Mouse (Mus musculus) CD4-positive, CD25-positive, alpha-beta regulatory T cell, adult 2 months (primary cell): ENCODE results near the gene Ccdc24.

Experiments used
- DNase-seq: peaks from one replicate; pipeline ENCODE4 v3.0.0-alpha.2; 2012; ENCODE audit warnings: low read depth, low spot score

The Ccdc24 gene

DNA sequence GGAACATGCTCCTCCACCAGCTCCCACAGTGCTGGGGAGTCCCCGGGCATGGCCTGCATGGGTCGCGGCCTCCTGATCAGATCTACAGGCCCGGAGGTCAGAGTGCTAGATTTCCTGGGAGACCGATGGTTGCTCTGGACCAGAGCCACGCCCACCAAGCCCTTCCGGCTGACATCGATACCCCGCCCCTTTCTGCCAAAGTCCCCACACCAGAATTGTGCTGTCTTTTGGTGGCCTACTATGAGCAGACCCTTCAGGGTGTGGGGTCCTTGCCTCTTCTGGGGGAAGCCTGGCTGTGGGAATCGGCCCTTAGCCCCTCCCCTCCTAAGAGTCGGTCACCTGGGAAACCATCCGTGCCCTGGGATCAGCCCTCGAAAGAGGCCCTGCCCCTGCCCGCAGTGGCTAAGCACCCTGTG, at the start of gene Ccdc24:
Gene Ccdc24 (minus strand): TSS at position 87 of the 416 bp plus-strand sequence.
- no peak for DNase-seq

DNA sequence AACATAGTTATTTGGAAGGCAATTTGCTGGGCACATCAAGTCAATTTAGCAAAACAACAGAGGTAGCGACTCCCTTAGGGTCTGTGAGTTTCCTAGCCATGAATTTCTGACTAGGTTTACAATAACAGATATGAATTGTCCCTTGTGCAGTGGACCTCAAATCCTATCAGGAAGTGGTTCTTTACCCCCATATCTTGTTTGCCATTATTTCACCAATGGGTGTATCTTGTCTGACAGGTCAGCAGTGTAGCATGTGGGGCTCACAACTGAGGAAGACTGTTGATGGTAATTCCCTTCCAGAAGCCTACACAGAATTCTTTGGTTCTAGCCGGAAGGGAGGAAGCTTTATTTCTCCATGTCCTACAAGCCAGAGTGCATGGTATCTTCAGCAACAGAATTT, 49.0 kb upstream of the Ccdc24 start:
- DNase-seq = no peak

DNA sequence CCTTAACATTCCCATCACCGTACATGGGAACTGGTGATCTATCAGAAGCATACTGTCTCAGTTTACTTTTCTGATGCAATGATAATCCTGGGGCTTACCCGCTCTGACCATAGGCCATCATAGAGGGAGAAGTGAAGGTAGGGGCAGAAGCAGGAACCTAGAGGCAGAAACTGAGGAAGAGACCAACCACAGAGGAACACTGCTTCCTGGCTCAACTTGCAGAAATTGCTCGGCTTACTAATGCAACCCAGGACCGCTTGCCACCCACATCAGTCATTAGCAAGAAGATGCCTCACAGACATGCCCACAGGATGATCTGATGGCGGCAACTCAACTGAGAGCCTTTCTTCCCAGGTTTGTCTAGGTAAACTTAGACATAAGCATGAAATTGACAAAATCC, 46.4 kb upstream of the Ccdc24 start:
- no peak for DNase-seq

DNA sequence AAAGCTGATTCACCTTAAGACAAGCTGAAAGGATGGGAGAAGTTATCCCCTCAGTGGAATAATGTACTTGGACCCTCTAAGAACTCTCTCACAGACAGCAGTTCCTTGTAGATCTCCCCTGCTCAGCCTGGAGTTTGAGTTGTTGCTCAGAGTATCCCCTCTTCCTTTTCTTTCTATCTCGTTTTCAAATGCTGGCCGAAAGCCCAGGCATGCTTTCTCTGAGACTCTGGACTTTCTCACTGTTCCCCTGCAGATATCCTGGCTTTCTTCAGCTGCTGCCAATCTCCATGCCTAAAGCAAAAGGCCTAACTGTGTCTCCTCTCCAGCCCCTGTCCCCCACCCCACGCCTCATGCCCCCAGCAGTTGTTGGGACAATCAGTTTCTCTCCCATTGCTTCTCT, 45.9 kb upstream of the Ccdc24 start:
- no peak for DNase-seq

DNA sequence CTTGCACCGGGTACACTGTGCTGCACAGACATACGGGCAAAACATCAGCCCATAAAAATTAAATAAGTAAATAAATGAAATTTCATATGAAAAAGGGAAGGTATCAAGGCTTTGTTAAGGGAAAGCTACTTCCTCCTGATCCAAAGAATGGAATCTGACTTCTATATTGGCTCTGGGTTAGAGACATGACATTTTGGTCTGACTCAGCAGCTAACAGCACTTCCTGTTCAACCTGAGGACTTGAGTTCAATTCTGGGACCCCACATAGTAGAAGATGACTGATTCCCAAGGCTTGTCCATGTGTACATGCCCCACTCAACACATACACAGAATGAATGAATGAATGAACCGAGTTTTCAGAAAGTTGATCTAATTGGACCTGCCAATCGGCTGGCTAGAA, 45.5 kb upstream of the Ccdc24 start:
- no peak for DNase-seq

DNA sequence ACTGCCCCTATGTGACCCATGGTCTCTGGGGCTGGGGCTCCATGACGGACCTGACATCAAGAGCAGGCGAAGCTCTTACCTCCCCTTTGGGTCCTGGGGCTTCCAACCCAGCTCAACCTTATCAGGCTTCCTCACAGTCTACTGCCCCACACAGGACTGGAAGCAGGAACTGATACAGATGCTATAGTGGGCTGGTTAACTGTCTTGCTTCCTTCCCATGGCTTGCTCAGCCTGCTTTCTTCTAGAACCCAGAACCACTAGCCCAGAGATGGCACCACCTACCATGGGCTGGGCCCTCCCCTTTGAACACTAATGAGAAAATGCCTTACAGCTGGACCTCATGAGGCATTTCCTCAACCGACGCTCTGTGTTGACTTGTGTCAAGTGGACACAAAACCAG, 45.0 kb upstream of the Ccdc24 start:
- DNase-seq = no peak

DNA sequence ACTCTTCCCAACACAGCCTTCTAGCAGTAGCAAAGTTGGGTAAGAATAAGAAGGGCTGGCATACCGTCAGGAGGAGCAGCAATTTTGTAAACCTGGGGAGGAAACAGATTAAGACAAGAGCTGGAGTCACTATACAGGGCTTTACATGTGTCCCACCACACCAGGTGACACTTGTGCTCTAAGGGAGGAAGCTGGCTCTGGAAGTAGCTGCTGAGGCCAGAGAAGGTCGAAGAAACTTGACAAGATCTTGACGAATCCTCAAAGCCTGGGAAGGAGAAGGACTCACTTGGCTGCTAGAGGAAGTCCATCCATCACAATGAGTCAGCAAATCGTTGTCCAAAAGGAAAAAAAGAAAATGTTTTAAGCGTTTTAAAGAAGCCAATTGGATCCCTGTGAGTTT, 44.0 kb upstream of the Ccdc24 start:
- DNase-seq = no peak

DNA sequence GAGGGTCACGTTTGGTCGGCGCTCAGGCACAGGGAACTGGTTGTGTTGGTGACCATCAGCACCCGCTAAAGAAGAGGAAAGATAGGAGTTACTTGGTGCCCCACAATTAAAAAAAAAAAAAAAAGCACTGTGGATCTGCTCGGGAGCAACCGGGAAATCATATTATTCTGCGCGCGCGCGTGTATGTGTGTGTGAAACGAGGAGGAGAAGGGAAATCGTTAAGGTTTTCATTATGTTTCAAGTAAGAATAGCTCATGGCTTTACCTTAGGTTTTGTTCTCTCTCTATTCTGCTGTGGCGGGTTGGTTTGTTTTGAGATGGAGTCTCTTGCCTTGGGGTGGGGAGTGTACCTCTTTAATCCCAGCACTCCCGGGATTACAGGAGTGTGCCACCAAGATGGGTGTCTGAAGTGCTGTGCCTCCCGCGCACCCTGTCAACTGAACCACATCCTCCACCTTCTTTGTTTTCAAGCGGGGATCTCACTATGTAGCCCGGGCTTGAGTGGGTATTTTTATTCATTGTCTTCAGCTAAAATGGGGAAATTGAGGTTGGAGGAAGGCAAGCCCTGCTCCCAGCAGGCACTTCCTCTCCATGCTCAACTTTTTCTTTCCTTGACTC, 43.2 kb upstream of the Ccdc24 start:
- DNase-seq = peak; percentile 27

DNA sequence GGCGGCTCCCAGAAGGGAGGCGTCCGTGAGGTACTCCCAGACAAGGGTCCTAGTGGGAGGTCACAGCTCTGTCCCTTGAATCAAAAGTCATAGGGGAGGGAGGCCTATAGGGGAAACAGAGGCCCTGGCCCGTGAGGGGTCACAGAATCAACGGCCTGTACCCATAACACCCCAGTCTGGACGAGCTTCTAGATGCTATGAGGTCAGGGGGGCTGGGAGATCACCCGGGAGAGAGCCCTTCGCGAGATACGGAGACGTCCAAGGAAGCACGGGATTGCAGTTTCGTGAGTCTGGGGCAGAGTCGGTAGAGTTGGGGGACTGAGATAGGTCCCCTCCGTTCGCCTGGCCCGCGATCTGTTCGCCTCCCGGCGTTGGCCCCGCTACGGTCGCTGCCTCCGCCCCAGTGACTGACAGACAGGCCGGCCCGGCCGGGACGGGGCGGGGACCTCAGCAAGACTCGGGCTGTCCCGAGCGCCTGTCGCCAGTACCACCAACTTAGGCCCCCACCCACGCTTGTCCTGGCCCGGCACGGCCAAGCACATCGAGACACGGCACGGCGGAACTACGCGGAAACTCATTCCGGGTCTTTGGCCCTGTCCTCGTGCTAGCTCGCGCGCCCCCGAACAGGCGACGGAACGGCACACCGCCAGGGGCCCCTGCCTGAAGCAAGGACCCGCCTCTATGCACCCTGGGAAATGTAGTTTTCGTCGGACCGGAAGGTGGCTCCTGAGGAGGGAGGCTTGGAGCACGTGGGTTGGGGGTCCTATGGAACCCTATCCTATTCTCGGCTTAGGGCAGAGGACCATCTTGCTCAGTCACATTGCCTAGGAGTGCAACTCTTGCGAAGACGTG, 42.5 kb upstream of the Ccdc24 start, which contains the start of gene Ipo13:
Gene Ipo13 (minus strand): TSS at position 409 of the 852 bp plus-strand sequence.
- peak; percentile 94 for DNase-seq

DNA sequence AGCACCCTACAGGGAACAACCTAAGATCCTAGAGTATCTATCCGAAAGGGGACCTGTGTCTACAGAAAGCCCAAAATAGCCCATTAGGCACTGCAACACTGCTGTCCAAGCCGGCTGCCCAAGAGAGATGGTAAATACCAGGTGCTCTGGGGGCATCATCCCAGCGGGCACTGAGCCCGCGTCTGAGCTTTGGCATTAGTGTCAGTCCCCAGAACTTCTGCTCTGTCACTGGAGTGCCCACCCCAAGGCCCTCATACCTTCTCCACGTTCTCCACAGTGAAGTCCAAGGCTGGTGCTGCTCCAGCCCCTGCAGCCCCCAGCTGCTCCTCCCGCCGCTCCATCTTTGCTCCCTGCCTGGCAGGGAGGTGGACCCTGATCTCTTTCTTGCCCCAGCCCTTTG, 41.7 kb upstream of the Ccdc24 start:
- DNase-seq = no peak

DNA sequence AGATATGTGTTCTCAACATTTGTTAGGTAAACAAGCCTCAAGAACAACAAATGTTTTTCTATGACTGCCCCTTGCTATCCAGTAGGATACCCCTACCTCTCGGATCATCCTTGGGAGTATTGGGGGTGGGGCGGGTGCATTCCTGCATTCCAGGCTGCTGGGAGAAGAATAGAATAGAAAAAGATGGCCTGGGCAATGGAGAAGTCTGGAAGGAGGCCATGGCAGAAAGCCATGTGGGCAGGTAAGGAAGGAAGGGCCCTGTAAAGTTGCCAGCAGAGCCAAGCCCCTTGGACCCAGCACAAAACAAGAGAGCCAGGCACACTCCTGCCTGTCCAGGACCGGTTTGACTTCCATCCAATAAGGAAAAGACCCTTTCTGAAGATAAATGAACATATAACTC, 41.1 kb upstream of the Ccdc24 start:
- no peak for DNase-seq

DNA sequence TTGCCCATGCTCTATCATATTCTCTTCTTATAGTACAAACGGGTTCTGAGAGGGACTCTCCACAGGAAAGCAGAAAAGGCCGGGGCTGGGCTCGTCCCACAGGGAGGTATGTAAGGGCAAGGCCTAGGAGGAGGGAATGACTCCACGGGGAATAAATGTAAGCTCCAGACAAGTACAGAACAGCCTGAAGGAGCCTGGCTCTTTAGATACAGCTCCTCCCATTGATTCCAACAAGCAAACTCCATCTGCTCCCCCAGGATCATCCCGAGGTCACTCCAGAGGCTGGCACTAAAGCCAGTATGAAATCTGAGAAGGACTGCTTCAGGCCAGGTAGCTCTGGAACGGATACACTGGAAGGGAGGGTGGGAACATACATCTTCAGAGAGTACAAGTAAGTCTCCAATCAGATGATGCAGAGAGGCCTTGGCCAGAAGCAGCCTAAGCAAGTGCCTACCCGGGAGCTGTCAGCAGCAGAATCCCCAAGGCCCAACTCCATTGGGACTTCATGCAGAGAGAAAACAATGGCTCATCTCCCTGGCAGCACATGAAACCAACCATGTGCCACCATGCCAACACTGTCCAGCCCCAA, 40.4 kb upstream of the Ccdc24 start:
- DNase-seq = no peak

DNA sequence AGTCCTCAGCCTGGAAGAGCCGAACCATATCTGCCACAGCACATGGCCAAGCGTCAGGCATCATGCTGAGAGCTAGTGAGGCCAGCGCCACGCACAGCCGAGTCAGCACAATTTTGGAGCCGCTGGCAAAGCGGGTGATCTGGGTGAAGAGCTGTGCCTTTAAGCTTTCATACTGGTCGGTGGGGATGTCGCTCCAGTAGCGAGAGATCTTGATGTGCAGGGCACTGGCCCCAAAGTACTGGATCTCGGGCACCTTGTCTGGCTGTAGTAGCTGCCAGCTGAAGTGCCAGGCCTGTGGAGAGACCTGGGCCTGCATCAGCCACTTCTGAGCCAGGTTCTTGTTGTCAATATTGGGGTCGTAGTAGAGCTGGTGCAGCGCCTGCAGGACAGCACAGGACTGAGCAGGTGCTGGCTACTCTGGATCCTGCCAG, 39.8 kb upstream of the Ccdc24 start:
- no peak for DNase-seq

DNA sequence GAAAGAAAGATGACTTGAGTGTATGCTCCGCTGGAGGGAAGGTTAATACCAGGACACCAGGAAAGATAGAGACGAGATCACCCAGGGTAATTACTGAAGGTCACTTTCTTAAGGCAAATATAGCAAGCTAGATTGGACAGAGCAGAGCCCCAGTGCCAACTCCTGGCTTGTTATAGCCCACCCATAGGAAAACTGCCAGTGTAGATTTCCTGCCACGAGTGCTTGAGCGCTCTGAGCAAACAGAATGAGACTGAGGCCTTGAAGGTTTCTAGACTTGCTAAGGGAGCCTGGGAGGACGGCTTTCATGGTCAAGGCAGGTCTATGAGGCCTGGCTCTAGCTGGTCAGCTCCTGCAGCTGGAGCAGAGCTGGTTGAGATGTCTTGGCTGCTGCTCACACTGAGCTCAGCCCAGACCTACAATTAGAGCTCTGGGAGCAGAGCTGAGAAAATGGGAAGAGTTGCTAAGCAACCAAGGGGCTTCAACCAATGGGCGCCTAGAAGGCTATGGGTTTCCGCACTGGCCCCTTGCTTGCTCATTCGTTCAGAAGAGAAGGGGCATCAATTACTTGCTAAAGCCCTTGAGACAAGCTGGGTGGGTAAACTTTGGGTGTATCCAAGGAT, 36.6 kb upstream of the Ccdc24 start:
- DNase-seq = no peak

DNA sequence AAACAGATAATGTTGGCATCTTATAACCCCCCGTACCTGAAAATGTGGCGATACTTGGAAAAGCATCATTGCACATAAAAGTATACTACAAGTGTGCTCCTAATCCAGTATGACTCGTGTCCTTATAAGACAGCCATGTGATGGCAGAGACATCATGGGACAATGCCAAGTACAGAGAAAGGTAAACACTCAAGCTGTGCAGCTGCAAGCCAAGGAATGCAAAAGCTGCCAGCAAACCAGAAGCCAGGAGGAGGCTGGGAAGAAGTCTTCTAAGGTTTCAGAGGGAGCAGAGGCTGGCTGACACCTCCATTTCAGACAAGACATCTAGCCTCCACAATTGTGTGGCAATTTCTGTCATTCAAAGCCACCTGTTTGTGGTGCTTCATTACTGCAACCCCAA, 33.8 kb upstream of the Ccdc24 start:
- DNase-seq = no peak

DNA sequence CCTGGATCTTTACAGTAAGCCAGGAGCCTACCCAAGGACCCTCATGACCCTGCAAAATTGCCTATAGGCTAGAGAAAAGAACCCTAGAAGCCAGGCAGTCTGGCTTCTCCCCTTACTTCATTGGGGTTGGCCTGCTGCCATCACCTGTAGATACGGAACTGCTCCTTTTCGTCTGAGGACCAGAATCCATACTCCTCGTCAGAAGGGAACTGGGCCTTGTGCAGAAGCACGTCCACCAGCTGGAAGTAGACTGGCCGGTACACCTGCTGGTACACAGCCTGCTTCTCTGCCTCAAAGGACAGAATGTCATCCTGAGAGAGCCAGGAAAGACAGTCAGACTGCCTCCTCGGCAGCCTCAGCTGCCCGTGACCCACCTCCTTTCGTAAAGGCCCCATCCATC, 32.4 kb upstream of the Ccdc24 start:
- DNase-seq = no peak

DNA sequence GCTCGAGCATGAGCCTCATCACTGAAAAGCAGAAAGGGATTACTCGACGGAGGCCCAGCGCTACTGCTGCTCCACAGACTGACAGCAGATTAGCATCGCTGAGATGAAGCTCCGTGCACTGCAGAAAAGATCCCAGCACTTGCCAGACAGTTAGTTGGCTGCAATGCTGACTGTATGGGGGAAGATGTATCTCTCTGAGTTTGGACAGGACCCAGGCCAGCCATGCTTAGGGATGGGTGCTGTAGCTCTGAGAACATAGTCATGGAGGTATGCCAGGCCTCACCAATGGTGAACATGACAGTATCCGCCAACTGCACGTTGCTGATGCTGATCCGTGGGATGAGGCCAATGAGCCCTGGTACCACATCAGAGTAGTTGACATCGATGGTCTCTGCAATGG, 31.7 kb upstream of the Ccdc24 start:
- DNase-seq = no peak

DNA sequence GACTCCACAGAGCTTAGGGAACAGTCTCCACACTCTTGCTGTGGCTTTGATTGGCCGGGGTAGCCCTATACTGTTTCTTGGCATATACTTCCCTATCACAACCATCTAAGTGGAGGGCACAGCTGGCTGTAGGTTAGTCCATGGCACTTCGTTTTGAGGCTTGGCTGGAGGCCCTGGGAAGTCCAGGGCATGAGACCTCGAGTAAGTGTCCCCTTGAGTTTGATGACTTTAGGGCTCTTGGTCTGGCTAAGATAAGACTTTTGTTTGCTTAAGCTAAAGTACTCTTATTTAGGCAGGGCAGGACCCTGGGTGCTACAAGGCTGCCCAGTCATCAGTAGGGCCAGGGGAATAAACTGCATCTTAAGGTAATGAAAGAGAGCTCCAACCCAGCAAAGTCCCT, 25.8 kb upstream of the Ccdc24 start:
- no peak for DNase-seq

DNA sequence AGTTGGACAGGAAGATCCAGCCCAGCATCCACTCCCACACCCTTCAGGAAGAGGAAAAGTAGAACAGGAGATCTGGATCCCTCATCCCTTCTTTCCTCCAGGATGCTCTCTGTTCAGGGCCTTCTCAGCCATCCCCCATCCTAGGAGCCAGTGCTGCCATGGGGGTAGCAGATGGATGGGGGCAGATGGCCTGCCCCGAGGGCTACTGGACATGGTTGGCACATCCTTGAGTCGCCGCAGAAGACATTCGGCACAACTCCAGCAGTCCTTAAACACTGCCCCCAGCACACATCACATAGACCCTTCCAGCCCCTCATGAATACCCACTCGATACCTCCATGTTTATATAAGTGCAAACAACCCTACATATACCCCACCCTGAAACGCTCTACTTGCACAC, 23.7 kb upstream of the Ccdc24 start:
- no peak for DNase-seq

DNA sequence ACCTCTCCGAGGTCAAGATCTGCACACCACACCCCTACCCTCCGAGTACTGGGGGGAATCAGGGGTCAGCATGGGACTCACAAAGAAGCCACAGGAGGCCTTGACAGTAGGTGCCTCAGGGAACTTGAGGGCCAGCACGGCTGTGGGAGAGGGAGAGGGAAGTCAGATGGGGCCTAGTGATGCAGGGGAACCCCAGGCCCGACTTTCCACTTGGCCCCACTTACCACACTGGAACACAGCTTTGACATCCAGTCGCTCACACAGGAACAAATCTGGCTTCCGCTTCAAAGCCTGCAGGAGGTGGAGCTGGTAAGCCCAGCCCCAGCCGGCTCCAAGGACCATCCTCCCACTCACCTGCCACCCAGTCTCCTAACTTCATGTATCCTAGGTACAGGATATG, 23.0 kb upstream of the Ccdc24 start:
- no peak for DNase-seq

DNA sequence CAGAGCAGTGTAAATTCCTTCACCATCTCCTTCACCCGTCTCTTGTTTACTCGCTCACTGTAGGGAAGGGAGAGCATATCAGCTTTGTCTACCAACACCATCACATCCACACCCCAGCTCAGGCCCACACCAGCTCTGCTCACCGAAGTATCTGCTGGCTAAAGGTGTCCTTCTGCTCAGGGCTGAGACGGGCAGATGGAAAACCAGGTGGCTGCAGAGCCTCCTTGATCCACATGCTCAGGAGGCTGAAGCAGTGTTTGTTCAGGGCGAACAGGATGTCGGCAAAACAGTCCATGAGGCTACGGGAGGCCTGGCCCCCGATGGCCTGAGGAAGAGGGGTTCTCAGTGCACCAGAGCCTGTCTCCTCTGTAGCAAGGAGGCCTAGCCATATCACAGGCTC, 22.2 kb upstream of the Ccdc24 start:
- DNase-seq = no peak

DNA sequence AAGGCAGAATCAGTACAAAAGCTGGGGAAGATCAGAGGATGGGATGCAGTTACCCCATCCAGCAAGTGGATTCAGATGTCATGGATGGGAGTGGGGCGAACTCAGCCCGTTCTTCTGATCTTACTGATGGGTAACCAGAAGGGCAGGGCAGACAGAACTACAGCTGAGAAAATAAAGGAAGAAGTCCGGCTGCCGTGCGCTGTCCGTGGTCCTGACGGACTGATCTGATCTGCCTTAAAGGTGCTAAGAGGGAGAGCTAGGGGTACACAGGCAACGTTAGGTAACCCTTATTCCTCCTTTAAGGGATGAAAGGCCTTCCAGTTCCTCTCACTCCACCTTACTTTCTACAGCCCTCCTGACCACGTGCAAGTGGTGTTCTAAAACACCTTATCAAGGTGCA, 21.0 kb upstream of the Ccdc24 start:
- DNase-seq = peak; percentile 70
